Mouse (Mus musculus) adrenal gland, postnatal 14 days (tissue): ENCODE data around the gene Prdm16. TPM values are rescaled to one million over a fixed set of nuclear protein-coding genes. Genes with fewer than 3 reads are reported as not detected.
A peak's percentile ranks its signal among the peaks of the same experiment; 100 is the strongest.

Source experiments
- DNase-seq: peaks from one replicate; pipeline ENCODE4 v3.0.0; 2021; ENCODE audit warnings: mixed read lengths
- long read RNA-seq, 2 experiments: library from polyadenylated mRNA; stranded (forward); transcript quantifications; one replicate each; pipeline ENCODE4 v2.0.0; 2021
- total RNA-seq: library from RNA; stranded (reverse); gene quantifications from 2 replicates; pipeline ENCODE4 v1.2.3, GENCODE M21; 2021

The Prdm16 gene
- total RNA-seq, result 10.2 and 12.7 TPM in 2 replicates
- long read RNA-seq, experiment 1, partial matches to known transcripts, result 0 of 8 reads
- long read RNA-seq, experiment 1, other reads (novel, unspliced or antisense), result 8 of 8 reads
- long read RNA-seq, experiment 2, partial matches to known transcripts, result 0 of 5 reads
- long read RNA-seq, experiment 2, other reads (novel, unspliced or antisense), result 5 of 5 reads

DNA sequence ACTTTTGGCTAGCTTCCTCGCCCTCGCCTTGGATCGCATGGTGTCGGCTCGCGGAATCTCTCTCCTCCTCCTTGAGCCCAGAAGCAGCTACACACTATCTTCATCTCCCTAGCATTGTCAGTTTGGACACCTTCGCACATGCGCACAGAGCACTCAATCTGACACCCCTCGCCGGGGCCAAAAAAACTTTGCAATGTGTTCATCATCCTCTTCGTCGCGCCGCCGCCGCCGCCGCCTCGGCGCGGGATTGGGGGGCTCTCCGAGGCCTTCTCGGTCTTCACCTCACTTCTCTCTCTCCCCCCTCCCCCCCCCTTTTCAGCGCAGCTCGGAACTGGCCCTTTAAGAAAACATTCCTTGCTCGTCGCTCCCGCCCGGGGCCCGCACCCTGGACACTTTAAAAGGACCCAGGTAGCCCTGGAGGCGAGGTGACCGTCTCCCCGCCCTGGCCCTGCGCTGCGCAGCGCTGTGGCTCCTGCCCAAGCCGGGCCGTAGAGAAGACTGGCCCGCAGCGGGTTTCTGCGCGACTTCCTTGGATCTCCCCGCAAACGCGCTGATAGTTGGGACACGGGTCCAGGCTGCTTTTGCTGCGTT lies at the start of gene Prdm16:
Gene Prdm16 (minus strand): TSS at position 153 of the 591 bp plus-strand sequence.
- DNase-seq, result peak; percentile 46

DNA sequence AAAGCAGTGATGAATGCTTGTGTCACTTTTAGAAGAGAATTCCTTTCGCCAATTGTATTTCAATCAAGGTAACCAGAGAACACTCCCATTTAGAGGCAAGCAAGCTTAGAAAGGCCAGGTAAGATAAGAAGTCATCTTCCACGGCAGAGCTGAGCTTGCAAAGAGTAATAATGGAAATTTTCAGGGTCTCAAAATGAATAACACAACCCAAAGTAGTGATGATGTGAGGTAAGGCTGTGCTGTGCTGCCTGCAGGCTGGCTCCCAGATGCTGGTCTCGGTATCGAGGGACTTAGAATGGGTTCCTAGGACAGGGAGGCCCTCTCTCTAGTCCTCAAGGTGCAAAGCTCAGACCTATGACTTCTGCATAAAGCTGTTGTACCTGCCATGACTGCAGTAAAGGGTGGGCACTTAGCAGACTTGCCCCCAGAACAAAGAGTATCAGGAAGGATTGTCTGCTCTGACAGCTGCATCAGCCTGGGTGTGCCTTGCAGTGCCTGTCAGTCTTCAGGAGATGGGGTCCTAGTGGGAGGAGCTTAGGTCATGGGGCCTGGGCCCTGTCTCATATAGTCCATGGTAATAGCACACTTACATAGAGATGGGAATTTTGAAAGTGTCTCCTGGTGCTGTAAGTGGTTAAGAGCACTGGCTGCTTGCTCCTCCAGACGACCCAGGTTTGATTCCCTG lies 46.5 kb upstream of the Prdm16 start:
- DNase-seq, result no peak

DNA sequence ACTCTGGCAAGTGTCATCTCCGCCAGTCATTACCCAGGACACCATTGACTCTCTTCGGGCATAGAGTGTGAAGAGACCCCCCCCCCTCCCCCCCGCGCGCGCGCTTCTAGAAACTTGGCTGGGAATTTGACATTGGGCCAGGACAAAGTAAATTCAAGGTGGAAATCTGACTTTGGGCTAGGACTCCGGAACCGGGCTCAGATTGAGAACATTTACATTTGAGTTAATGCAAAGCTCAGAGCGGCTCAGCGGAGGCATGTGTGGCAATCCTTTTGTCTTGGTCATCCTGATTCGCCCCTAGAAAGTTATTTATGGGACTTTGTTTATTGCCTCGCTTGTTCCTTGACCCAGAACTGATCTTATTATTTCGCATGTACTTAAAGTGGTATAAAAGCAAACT lies 45.6 kb upstream of the Prdm16 start:
- DNase-seq, result no peak

DNA sequence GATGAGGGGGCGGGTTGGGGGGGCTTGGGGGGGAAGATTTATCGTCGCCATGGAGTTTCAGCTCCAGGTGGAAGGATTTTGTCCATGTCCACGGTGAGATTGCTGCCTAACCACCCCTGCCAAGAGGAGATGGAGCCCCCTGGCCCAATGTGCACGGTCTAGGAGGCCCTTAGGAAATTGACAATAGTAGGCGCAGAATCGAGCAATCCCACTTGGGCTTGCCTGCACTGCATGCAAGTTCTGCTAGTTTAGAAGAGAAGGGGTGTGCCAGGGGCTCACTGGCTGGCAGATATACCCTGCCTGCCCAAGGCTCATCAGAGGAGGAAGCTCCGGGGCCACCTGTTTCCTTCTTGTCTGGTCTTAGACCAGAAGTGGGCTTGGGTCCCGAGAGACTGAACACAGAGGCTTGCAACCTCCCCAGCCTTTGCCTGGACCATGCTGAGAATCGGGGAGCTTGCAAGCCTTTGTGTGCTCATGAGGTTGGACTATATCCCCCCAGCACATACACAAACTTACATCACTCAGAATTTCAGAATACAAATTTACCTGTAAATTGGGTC lies 38.8 kb upstream of the Prdm16 start:
- no peak for DNase-seq

DNA sequence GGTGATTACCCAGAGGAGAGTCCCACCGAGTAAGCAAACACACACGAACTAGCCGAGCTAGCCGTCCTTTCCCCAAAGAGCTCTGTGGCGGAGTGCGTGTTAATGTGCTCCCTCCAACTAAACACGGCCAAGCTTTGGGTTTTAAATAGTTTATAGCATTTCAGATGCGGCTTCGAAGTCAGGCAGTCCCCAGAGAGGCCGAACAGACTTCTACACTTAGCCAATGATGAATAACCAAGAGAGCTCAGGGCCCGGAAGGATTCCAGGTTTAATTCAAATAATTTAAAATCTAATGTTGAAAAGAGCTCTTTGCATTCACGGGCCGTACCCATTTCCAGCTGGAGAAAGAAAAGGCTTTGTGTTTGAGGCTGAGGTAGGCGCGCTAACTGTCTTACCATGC lies 38.3 kb upstream of the Prdm16 start:
- DNase-seq, result no peak

DNA sequence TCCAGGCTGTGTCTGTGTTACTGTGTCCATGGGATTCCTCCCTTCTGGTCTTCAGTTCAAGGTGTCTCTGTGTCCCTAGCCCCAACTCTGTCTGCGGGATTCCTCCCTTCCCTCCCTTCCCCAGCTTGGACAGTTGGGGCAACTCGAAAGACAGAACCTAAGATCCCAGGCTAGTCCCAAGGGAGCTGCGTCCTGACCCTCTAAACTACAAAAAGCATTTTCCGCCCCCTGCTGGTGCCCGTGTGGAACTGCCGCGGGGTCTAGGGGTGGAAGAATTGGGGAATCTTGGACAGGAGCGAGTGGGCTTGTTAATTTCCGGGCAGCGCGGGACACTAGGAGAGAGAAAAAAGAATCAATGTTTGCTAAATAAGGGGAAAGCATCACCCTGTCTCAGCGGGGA lies 37.9 kb upstream of the Prdm16 start:
- peak; percentile 69 for DNase-seq

DNA sequence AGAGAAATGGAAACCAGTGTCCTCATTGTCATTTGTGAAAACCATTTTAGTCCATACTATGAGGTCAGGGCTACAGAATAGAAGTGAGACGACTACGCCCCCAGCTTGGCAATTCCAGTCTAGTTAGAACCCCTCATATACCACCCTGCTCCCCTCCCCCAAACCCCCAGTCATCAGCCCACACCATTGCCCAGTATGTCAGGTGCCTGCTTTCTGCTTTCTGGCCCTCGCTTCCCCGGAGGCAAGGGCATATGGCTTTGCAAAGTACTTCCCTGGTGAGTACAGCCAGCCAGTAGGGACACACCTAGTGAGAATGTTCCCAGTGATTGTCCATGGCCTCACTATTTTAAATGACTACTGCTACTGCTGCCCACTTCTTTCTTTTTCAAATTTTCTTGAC lies 37.3 kb upstream of the Prdm16 start:
- DNase-seq, result no peak

DNA sequence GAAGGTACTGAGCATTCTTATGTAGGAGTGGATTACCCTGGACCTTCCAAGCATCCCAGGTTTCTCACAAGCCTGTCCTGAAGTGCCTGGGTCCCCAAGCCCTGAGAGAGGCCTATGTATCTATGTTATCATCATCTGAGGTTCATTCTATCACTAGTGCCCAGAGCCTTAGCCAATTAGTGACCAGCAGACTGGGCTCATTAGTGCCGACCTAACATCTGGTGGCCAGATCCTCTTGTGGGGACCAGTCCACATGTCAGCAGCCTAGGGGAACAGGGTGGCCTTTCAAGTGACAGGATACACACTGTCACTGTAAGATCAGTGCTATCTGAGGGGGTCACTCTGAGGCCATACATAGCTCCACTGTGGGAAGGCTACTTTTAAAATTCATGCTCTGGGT lies 35.4 kb upstream of the Prdm16 start:
- no peak for DNase-seq

DNA sequence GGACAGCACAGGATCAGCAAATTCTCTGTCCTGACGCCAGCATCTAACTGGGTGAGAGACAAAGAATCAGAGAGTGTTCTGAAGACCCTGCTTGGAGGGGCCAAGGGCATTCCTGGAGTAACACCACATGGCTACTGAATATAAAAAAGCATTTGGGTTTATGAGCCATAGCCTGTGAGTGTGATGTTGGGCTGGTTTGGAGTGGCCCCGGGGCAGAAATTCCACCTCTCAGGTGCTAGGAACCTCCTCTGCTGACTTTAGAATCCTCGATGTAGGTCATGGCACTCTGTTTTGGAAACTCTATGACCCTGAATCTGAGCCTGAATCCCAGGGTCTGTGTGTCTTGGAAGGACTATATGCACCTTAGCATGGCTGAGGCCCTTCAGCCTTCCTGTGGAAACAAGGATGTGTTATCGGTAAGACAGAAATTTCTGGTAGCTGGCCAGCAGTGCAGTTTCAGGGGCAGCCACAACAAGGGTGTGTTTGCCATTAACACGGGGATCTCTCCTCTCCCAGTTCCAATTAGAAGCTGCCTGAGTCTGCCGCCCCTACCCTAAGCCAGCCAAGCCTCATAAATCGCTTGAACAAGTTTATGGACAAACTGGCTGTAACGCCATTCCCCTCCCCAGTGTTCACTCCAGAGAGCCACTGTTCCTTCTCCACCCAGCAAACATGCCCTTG lies 34.7 kb upstream of the Prdm16 start:
- no peak for DNase-seq

DNA sequence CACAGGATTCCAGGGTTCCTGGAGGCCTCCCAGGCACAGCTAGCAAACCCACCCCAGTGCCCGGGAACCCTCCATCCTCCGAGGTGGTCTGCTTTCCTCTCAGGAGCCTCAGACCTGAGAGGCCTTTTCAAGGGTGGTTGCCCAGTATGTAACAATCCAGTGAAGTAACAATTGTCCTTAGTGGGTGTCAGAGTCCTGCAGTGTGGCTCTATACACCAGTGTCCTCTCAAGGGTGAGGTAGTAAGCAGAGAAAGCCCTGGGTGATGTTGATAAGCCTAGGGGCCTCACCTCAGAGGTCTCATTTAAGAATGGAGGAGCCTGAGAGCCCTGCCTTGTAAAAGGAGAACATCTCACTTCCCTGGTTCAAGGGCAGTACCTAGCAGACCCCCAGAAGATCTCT lies 31.1 kb upstream of the Prdm16 start, which contains the start of gene Actrt2:
Gene Actrt2 (minus strand): TSS at position 101 of the 400 bp plus-strand sequence.
- no peak for DNase-seq

DNA sequence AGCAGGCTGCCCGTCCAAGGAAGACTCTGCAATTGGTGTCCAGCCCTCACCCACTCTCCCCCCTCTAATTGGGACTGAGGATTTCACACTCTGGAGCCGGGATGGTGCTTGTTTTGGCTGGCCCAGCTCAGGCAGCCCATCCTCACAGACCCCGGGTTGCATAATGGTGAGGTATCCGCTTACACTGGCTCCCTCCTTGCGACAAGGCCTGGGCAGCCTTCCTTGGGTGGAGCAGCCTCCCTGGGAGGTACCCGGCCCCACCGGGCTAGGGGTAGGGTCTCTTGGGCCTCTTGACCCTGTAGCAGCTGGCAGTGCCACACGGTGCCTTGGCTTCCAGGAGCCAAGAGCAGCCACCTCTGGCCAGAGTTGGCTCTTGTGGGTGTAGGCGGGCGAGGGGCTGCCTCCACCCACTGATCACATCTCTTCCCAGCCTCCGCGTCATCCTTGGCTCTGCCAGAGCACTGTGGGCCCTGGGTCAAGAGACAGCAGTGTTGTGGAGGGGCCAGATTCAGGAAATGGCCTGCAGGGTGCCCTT lies 26.1 kb upstream of the Prdm16 start:
- peak; percentile 32 for DNase-seq

DNA sequence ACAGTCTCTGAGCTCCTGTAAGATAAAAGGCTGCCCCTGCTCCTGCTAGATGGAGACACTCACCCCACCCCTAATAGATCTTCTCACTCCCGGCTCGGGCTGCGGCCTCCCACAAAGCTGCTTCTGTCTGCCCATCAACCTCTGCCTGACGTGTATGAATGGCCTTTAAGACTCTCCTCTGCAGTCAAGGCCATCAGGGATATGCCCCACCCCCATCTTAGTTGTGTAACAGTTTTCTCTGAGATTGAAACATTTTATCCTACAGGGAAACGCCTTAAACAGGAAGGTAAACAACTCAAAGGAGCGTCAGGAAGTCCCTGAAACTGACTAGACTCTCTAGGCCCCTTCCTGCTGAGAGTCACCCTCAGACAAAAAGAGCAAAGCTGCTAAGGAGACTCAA lies 24.6 kb upstream of the Prdm16 start:
- DNase-seq, result no peak

DNA sequence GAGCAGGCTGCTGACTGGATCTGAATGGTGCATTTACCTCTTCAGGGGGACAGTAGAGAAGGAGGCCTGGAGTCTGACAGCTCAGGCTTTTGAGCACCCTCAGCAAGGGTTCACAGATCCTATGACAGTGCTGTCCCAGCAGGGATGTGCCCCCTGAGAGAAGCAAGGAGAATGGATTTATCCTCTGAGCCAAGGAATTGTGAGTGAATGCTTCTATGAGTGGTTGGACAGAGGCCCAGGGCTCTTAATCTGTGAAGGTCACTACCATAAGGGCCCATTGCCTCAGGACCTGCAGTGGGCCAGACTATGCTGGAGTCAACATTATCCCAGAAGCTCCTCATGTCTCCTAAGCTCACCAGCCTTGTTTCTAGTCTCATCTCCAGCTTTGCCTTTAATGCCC lies 23.4 kb upstream of the Prdm16 start:
- no peak for DNase-seq

DNA sequence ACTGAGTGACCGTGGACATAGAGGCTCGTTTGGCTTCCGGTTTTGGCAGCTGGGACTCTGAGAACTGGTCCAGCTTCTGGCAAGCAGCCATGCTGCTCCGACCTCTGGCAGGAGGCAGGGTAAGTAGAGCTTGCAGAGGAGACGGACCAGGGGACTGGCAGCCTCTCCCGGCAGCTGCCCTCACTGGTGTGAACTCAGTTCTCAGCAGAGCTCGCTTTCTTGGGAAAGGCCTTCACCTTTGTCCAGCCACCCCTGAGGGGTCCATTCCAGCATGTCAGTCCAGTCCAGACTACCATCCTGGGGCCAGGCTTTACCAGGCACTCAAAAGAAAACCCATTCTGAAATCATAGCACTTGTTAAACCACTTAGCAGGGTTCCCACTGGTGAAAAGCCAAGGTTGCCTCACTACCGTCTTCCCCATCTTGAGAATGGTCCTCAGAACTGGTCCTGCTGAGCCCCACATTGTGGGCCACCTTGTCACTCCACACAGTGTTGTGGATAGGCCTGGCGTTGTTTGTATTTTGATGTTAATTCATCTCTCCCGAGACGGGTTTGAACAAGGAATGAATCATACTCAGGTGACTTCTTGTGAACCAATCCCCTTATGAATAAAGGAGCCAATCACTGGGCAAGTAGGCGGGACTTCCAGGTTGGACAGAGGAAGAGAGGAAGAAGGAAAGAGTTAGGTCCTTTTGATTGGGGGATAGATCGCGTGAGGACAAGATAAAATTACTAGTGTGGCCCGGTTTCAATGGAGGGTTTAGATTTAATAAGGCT lies 18.6 kb upstream of the Prdm16 start:
- DNase-seq, result peak; percentile 58

DNA sequence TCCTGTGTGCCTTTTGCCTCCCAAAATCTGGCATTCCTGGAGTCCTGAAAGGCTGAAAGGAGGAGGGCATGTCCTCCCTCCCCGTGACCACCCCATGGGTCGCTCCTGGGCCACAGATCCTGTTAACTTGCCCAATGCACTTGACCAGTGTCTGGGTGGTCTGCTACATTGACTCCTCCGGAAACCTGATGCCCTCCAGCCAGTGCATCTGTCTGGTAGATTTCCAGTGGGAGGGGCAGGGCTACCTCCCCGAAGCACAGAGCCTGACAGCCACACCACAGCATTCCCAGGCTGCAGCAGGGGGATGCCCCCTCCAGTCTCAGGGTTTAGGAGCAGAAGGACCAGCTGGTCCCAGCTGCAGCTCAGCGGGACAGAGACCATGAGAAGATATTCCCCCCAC lies 15.8 kb upstream of the Prdm16 start:
- DNase-seq, result no peak

DNA sequence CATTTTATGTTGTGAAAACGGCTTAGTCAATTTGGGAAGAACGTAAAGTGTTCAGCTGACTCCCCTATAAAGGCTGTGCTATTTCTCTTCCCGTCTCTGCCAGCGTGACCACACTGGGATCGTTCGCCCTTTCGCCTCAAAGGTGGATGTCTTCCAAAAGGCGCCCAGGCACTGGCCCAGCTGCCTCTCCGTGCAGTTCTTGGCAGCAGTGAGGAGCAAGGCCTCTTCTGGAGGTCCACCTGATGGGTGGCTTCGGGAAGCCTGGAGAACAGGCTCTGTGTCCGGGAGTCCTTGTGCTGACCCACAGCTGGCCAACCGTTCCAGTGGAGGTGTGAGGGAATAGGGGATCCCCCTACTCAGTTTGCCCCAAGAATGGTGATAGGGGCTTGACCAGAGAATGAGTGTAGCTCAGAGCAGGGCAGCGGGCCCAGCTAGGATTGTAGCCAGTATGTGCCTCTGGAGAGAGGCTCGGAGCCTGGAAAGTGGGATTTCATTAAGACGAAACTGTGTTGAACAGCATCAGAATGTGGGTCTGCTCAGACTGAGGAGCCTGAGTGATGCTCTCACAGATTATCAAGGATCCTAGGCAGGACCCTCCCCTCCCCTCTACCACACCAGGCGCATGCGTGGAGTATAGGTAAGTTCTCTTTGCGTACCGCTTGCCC lies 12.5 kb upstream of the Prdm16 start:
- DNase-seq, result peak; percentile 62

DNA sequence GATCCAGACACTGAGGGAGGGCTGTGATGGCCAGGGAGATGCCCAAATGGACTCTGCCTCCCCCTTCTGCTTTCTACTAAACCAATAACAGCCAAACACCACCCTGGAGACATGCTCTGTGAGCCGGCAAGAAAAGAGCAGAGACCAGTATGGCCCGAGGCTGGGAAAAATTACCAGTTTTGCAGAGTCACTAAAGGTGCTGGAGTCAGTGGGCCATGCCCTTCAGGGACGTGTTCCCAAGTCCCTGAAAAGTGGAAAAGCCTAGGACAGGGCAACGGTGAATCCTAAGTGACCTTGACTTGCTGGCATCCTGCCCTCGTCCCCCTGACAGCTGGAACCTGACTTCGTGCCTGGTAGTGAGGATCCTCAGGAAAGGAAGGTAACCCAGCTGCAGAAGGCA lies 5.8 kb upstream of the Prdm16 start:
- no peak for DNase-seq

DNA sequence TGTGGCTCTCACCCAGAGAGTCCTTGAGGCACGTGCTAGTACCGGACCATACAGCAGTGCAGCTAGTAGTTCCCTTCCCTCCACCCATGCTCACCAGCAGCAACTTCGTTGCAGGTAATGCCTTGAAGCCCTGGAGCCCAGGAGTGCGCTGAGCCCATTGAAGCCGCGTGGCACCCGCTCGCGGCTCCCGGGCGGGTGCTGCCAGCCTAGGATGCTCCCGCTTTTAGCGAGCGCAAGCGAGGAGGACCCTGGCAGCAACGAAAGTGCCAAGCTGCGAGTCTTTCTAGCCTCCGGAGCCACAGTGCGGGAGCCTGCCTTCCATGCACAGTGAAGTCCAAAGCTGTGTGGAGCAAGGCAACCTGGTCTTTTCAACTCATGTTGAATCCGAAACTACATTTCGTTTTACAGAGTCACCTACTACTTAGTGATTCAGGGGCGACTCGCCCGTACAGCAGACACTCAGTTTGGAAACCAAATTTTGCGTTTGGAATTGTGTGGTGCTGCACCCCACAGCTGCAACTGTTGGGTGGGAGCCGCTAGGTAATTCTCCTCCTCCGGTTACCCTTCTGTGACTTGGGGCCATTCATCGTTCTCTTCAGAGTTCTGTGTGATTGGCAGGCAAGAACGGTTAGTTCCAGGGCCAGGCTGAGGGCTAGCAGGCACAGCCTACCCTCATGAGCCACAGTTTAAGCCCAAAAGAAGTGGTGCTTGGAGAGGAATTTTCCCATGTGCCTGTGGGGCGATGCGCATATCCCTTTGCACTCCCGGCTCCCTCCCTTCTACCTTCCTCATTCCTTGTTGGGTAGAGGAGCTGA lies 4.8 kb upstream of the Prdm16 start:
- no peak for DNase-seq

DNA sequence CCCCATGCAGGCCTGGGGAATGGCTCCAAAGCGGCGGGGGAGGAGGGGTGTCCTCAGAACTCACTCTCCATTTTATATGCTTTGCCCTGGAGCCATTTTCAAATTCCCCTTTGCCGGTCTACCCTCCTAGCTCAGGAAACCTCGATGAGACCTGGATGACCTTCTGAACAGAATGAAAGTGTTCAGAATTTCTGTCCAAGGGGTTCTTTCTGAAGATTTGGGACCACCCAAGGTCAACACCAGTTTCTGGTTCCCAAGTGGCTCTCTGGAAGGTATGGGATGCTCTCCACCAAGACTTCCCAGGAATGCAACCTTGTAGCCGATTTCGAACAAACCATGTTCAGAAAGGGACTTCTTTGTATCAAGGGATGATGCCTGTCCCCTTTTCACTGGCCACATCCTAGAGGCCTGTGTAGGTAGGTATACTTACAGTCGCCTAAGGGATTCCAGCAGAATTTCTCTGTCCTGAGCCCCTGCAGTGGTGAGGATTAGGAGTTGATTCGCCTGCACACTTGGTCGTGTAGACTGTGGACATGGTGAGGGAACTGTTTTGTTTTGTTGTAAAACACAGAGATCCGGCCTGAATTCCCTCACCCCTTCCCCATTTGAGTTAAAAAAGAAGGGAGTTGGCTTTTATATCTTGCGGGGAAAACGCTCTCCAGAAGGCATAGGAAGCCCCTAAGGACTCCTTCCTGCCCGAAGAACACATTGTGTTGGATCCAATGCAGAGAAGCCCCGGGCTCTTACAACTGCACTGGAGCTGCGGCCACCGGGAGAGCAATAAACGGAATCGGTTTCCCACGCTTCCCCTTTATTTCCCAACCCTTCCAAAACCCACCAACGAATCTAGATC lies 4.0 kb upstream of the Prdm16 start:
- DNase-seq, result no peak
